ENCODE assay signal across 11 mouse cellular contexts in the genomic region with DNA sequence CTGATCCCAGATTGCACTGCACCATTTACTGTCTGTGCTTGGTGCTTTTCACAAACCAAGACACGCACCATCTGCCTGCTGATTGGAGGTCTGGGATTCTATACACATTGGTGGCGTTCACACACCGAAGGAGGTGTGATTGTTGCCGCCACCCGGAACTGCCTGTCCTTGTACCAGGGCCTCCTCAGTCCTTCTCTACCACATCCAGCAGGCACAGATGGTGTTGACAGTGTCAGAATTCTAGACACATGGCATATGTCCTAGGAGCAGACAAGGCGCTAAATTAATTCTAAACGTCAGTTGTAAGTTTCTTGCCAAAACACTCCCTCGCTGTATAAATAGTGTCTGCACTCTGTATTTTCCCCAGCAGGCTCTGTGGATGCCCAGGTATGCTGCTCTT.
A peak's percentile ranks its signal among the peaks of the same experiment; 100 is the strongest.
DNase-seq lines count a peak whose midpoint lies in the region; ATAC-seq lines count a peak whose summit lies in the region.
"Had no signal": no experiment of that assay in that cellular context is flagged by ENCODE, and none has a peak within 500 bp of the region (broad histone marks: within the 10 kb centered on the region; RNA-seq: fewer than 3 reads in every experiment).

No protein-coding gene starts in this region.

- H3K27ac ChIP-seq in forebrain, embryonic 16.5 days (ENCODE audit: low read length), result no peak overlapping the region
- H3K27ac ChIP-seq: macrophage had no signal

- WGBS in forebrain, embryonic 16.5 days, result 44% methylated on average over 8 of the region's 8 CpGs

- peak; percentile 97 for ATAC-seq in forebrain, embryonic 16.5 days

- no peak overlapping the region for H3K4me2 ChIP-seq in forebrain, embryonic 16.5 days (ENCODE audit: low read length)

- H3K27me3 ChIP-seq in forebrain, embryonic 16.5 days (replicated peaks; ENCODE audit: control insufficient read depth, insufficient read depth, low read length), result 0 out of 2 replicates have a peak, but pooled peaks cover 2% of the 10 kb centered on the region

- no peaks in the 10 kb centered on the region for H3K9me3 ChIP-seq in forebrain, embryonic 16.5 days (ENCODE audit: control insufficient read depth, low read length)

- no peaks in the 10 kb centered on the region for H3K36me3 ChIP-seq in forebrain, embryonic 16.5 days (ENCODE audit: control insufficient read depth, insufficient read depth)

- DNase-seq in gastrocnemius, adult 18-20 months (ENCODE audit: low spot score), result peak; percentile 4
- DNase-seq in gastrocnemius, postnatal 10 days, result no peak
- peak; percentile 81 for DNase-seq in layer of hippocampus, adult 11-12 months (ENCODE audit: low spot score)
- peak; percentile 92 for DNase-seq in right cerebral cortex, adult 18-20 months
- no peak for DNase-seq in adrenal gland, postnatal 10 days
- no peak for DNase-seq in Muller cell, postnatal 12 days (ENCODE audit: inconsistent ontology term)
- no peak for DNase-seq in lung, postnatal 25 days (ENCODE audit: low spot score)
- DNase-seq: adrenal gland, adult 8-10 months; kidney, postnatal 10 days had no signal

- peaks cover 9% of the 10 kb centered on the region for H3K4me1 ChIP-seq in forebrain, embryonic 16.5 days (replicated peaks; ENCODE audit: control insufficient read depth, insufficient read depth, low read length)

- H3K9ac ChIP-seq in forebrain, embryonic 16.5 days (replicated peaks; ENCODE audit: low read depth, low read length), result no peak overlapping the region

- no peak overlapping the region for H3K4me3 ChIP-seq in forebrain, embryonic 16.5 days (replicated peaks; ENCODE audit: low read length)

Comparison
In these comparisons a context has a peak if more than half of its experiments do, and no peak if none do; other contexts are left out.
1. DNase-seq: peak in gastrocnemius, adult 18-20 months (single experiment), layer of hippocampus, adult 11-12 months (single experiment) and right cerebral cortex, adult 18-20 months (single experiment); none in gastrocnemius, postnatal 10 days (single experiment), adrenal gland, postnatal 10 days (single experiment), Muller cell, postnatal 12 days (single experiment) and lung, postnatal 25 days (single experiment).